Mouse (Mus musculus): ENCODE results near the gene Fam221a. TPM values are rescaled to one million over a fixed set of nuclear protein-coding genes. Genes with fewer than 3 reads are reported as not detected.
"Not testable (repeated sequence)": the region's sequence is repeated elsewhere in the genome, so short reads cannot be mapped to it uniquely, and the experiment has no call there.

The Fam221a gene
- polyA plus RNA-seq, 1 experiment = 0.83 TPM

DNA sequence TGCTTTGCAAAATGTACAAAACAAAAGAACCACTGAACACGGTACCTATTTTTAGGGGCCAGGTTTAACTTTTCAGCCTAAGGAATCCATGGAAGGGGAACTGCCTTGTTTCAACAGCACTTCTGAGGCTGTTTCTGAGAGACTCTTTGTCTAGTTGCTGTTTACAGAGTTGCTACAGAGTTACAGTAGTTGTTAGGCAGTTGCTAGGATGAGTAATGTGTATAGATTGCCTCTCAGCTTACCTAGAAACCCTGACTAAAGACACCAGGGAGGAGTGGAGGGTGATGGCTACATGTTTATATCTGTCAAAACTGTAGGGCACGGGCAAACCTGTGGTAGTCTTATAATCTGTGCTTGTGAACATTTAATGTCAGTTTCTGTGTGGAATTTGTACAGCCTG, 6.4 kb downstream of the Fam221a start:
- no peak for TF ChIP-seq CTCF (IDR thresholded peaks at IDR 0.05; ENCODE audit: extremely low read depth, insufficient read depth, insufficient read length, insufficient replicate concordance)
- no peak for TF ChIP-seq POLR2A (IDR thresholded peaks at IDR 0.05; ENCODE audit: low read depth, low read length)
- H3K4me3 ChIP-seq (ENCODE audit: extremely low read depth, insufficient read depth, insufficient read length) = no peak overlapping the region
- H3K27me3 ChIP-seq (ENCODE audit: control insufficient read depth, insufficient read depth, low read length) = no peaks in the 10 kb centered on the region
- WGBS = 91% methylated on average over 2 of the region's 2 CpGs
- H3K4me1 ChIP-seq (ENCODE audit: control insufficient read depth, insufficient read depth, insufficient read length) = no peaks in the 10 kb centered on the region
- DNase-seq (ENCODE audit: low read depth in 1 of 2, low spot score in 2 of 2) = no peak
- H3K27ac ChIP-seq (ENCODE audit: insufficient read depth, low read length) = no peak overlapping the region
- no peaks in the 10 kb centered on the region for H3K36me3 ChIP-seq (ENCODE audit: control insufficient read depth, insufficient read depth, low read length)

DNA sequence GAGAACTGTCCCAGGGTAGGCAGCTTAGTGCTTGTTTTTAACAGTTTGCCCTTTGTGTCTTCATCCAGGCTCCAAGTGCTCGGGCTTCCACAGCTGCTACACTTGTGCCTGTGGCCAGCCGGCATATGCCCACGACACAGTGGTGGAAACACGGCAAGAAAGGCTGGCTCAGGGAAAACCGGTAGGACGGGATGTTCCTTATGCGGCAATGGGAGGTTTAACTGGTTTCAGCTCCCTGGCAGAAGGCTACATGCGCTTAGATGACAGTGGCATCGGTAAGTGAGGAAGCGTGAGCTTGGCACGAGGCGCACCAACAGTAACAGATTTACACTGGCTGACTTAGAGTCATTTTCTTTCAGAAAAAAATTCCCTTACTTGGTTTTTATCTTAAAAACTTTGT, 10.8 kb downstream of the Fam221a start:
- TF ChIP-seq POLR2A (IDR thresholded peaks at IDR 0.05; ENCODE audit: low read depth, low read length) = no peak
- no peak for TF ChIP-seq CTCF (IDR thresholded peaks at IDR 0.05; ENCODE audit: extremely low read depth, insufficient read depth, insufficient read length, insufficient replicate concordance)
- H3K4me3 ChIP-seq (ENCODE audit: extremely low read depth, insufficient read depth, insufficient read length) = no peak overlapping the region
- H3K27ac ChIP-seq (ENCODE audit: insufficient read depth, low read length) = no peak overlapping the region
- no peaks in the 10 kb centered on the region for H3K4me1 ChIP-seq (ENCODE audit: control insufficient read depth, insufficient read depth, insufficient read length)
- 93% methylated on average over 12 of the region's 12 CpGs for WGBS
- H3K27me3 ChIP-seq (ENCODE audit: control insufficient read depth, insufficient read depth, low read length) = no peaks in the 10 kb centered on the region
- no peak for DNase-seq (ENCODE audit: low read depth in 1 of 2, low spot score in 2 of 2)
- H3K36me3 ChIP-seq (ENCODE audit: control insufficient read depth, insufficient read depth, low read length) = no peaks in the 10 kb centered on the region

DNA sequence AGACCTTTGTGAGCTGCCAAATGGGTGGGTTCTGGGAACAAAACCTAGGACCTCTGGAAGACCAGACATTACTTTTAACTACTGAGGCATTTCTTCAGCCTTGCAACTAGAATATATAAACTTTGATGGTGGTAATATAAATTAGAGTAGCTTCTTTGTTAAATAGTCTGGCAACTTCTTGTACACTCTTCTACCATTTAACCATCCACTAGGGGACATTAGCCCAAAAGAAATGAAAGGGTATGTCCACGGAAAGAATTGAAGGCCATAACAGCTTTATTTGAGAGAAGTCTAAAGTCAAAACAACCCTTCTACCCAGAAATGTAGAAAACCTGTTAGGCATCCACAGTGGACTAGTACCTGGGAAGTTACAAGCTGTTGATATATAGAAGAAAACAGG, 26.7 kb downstream of the Fam221a start:
- no peaks in the 10 kb centered on the region for H3K4me1 ChIP-seq (ENCODE audit: control insufficient read depth, insufficient read depth, insufficient read length)
- no peaks in the 10 kb centered on the region for H3K27me3 ChIP-seq (ENCODE audit: control insufficient read depth, insufficient read depth, low read length)
- 73% methylated on average over 1 of the region's 1 CpGs for WGBS
- no peak overlapping the region for H3K4me3 ChIP-seq (ENCODE audit: extremely low read depth, insufficient read depth, insufficient read length)
- no peak for TF ChIP-seq POLR2A (IDR thresholded peaks at IDR 0.05; ENCODE audit: low read depth, low read length)
- TF ChIP-seq CTCF (IDR thresholded peaks at IDR 0.05; ENCODE audit: extremely low read depth, insufficient read depth, insufficient read length, insufficient replicate concordance) = no peak
- no peak for DNase-seq (ENCODE audit: low read depth in 1 of 2, low spot score in 2 of 2)
- H3K36me3 ChIP-seq (ENCODE audit: control insufficient read depth, insufficient read depth, low read length) = no peaks in the 10 kb centered on the region
- no peak overlapping the region for H3K27ac ChIP-seq (ENCODE audit: insufficient read depth, low read length)

DNA sequence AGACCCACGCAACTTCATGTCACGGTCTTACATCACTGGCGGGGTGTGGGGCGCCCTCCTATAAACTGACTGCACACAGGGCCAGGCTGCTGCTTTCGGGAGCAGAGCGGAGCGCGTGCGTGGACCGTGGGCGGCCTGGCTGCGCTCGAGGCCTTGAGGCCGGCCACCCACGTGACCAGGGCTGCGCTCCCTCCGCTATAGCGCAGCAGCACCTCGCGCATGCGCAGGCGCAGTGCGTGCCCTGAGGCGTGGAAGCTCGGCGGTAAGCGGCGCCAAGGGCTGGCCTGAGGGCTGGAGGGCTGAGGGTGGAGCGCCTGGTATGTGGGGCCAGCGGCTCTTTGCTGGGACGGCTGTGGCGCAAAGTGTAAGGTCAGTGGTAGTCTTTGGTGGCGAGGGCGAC, 27.8 kb downstream of the Fam221a start, which contains the start of gene Stk31:
Stk31 (plus strand) TSS at position 289 of the 400 bp plus-strand sequence.
- no peak for DNase-seq (ENCODE audit: low read depth in 1 of 2, low spot score in 2 of 2)
- 95% methylated on average over 34 of the region's 34 CpGs for WGBS
- H3K4me3 ChIP-seq (ENCODE audit: extremely low read depth, insufficient read depth, insufficient read length) = no peak within 1 kb of the TSS

DNA sequence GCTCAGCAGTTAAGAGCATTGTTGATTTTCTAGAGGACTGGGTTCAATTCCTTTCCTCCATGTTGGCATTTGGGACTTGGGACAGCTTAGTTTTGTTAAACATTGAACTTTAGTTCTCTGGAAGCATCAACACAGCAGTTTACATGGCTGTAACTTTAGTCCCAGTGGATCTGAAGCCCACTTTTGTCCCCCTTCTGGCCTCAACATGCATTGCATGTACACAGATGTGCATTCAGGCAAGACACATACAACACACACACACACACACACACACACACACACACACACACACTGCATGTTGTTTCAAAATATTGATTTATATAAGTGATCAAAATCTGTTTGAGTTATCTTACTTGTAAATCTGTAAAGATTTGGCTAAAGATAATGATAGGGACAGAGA, 29.9 kb downstream of the Fam221a start:
- Histone ChIP-seq H3K27ac (ENCODE audit: insufficient read depth, low read length) (no peak overlapping the region), H3K27me3 (ENCODE audit: control insufficient read depth, insufficient read depth, low read length) (no peaks in the 10 kb centered on the region), H3K4me3 (ENCODE audit: extremely low read depth, insufficient read depth, insufficient read length) (no peak overlapping the region), H3K36me3 (ENCODE audit: control insufficient read depth, insufficient read depth, low read length) (no peaks in the 10 kb centered on the region), H3K4me1 (ENCODE audit: control insufficient read depth, insufficient read depth, insufficient read length) (no peaks in the 10 kb centered on the region)
- DNase-seq (ENCODE audit: low read depth in 1 of 2, low spot score in 2 of 2) = peak in 1 of 2 experiments; percentile 14
- TF ChIP-seq POLR2A (IDR thresholded peaks at IDR 0.05; ENCODE audit: low read depth, low read length) (no peak), CTCF (IDR thresholded peaks at IDR 0.05; ENCODE audit: extremely low read depth, insufficient read depth, insufficient read length, insufficient replicate concordance) (no peak)

More for the DNA sequence above, 27.8 kb downstream of the Fam221a start, which contains the start of gene Stk31:
- Histone ChIP-seq H3K27me3 (ENCODE audit: control insufficient read depth, insufficient read depth, low read length) (no peaks in the 10 kb centered on the region), H3K27ac (ENCODE audit: insufficient read depth, low read length) (no peak within 1 kb of the TSS), H3K36me3 (ENCODE audit: control insufficient read depth, insufficient read depth, low read length) (no peaks in the 10 kb centered on the region), H3K4me1 (ENCODE audit: control insufficient read depth, insufficient read depth, insufficient read length) (no peaks in the 10 kb centered on the region)
- TF ChIP-seq POLR2A (IDR thresholded peaks at IDR 0.05; ENCODE audit: low read depth, low read length) = no peak
- no peak for TF ChIP-seq CTCF (IDR thresholded peaks at IDR 0.05; ENCODE audit: extremely low read depth, insufficient read depth, insufficient read length, insufficient replicate concordance)

DNA sequence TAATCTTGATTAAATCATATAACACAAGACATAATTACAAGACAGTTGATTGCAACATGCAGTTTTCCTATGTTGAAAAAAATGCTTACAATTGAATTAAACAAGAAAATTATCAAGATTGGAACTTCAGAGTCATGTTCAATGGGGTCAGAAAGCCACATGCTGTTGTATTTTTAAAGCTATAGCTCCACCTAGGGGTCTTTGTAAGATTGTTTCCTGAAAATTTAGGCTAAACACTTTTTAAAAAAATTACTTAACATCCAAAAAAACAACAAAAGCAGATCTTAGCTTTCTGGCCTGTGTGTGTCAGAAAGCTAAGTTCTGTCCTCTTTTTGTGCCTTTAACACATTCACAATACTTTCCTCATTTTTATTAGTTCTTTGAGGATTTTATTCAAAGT, 30.8 kb downstream of the Fam221a start:
- DNase-seq (ENCODE audit: low read depth in 1 of 2, low spot score in 2 of 2) = peak in 1 of 2 experiments; percentile 34

DNA sequence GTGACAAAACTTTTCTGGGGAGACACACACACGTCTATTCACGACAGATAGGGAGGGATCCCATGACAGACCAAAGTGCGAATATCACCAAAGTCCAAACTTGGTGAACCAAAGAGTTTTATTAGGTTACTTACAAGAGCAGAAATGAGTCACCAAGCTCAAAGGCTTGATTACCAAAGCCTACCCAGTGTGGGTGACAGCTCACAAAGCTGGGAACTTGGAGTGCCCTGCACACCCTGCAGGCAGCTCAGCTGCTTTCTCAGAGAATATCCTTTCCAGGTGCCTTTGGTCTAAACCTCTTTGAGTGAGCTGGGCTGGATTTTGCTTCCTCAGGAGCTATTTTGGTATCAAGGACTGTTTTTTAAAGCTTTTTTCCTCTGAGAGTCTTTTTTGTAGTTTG, 43.3 kb downstream of the Fam221a start:
- Histone ChIP-seq H3K4me1 (ENCODE audit: control insufficient read depth, insufficient read depth, insufficient read length) (no peaks in the 10 kb centered on the region), H3K36me3 (ENCODE audit: control insufficient read depth, insufficient read depth, low read length) (no peaks in the 10 kb centered on the region), H3K4me3 (ENCODE audit: extremely low read depth, insufficient read depth, insufficient read length) (no peak overlapping the region), H3K27me3 (ENCODE audit: control insufficient read depth, insufficient read depth, low read length) (no peaks in the 10 kb centered on the region), H3K27ac (ENCODE audit: insufficient read depth, low read length) (no peak overlapping the region)
- DNase-seq (ENCODE audit: low read depth in 1 of 2, low spot score in 2 of 2) = no peak
- 82% methylated on average over 3 of the region's 3 CpGs for WGBS
- no peak for TF ChIP-seq CTCF (IDR thresholded peaks at IDR 0.05; ENCODE audit: extremely low read depth, insufficient read depth, insufficient read length, insufficient replicate concordance)

More for the DNA sequence above, 30.8 kb downstream of the Fam221a start:
- TF ChIP-seq POLR2A (IDR thresholded peaks at IDR 0.05; ENCODE audit: low read depth, low read length) (no peak), CTCF (IDR thresholded peaks at IDR 0.05; ENCODE audit: extremely low read depth, insufficient read depth, insufficient read length, insufficient replicate concordance) (no peak)
- Histone ChIP-seq H3K4me3 (ENCODE audit: extremely low read depth, insufficient read depth, insufficient read length) (no peak overlapping the region), H3K36me3 (ENCODE audit: control insufficient read depth, insufficient read depth, low read length) (no peaks in the 10 kb centered on the region), H3K27me3 (ENCODE audit: control insufficient read depth, insufficient read depth, low read length) (no peaks in the 10 kb centered on the region), H3K27ac (ENCODE audit: insufficient read depth, low read length) (no peak overlapping the region), H3K4me1 (ENCODE audit: control insufficient read depth, insufficient read depth, insufficient read length) (no peaks in the 10 kb centered on the region)

DNA sequence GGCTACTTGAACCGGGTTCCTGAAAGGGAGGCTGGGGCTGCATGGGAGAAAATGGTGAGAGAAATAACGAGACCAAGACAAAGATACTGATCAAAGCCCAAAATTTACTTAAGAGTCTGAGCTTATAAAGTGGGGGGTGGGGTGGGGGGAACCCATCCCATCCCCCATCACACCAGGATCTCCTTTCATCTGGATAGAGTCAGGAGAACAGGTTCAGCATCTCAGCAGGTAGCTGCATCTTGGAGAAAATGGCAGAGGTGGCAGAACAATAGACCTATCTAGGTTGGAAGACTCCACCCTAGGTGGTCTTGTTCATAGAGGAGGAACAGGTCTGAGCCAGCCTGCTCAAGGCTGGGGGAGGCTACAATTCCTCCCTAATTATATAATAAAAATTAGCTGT, 45.4 kb downstream of the Fam221a start:
- not testable (repeated sequence) for H3K4me3 ChIP-seq (ENCODE audit: extremely low read depth, insufficient read depth, insufficient read length); H3K4me1 ChIP-seq (ENCODE audit: control insufficient read depth, insufficient read depth, insufficient read length); H3K27ac ChIP-seq (ENCODE audit: insufficient read depth, low read length); H3K36me3 ChIP-seq (ENCODE audit: control insufficient read depth, insufficient read depth, low read length); DNase-seq (ENCODE audit: low read depth in 1 of 2, low spot score in 2 of 2); H3K27me3 ChIP-seq (ENCODE audit: control insufficient read depth, insufficient read depth, low read length)
- 80% methylated on average over 2 of the region's 2 CpGs for WGBS

All from spleen, adult 2 months (tissue).